Mouse (Mus musculus) embryo, embryonic 10.5 days (tissue): ENCODE measurements around the gene Cyp1a2.

Experiments
- DNase-seq: peaks from one replicate; pipeline ENCODE4 v3.0.0-alpha.2; 2015; ENCODE audit warnings: low spot score

The Cyp1a2 gene

GRCm38 (mm10) chr9:57671500-57671899 lies 12.0 kb downstream of the Cyp1a2 start:
- no peak for DNase-seq

- no peak for DNase-seq
These were observed 12.5 kb downstream of the Cyp1a2 start for GRCm38 (mm10) chr9:57671037-57671436.

- no peak for DNase-seq
These were observed 13.9 kb downstream of the Cyp1a2 start for GRCm38 (mm10) chr9:57669566-57669965.

- no peak for DNase-seq
These were observed 15.2 kb downstream of the Cyp1a2 start for GRCm38 (mm10) chr9:57668277-57668676.

- no peak for DNase-seq
These were observed 15.7 kb downstream of the Cyp1a2 start for GRCm38 (mm10) chr9:57667817-57668216.

- no peak for DNase-seq
These were observed 16.4 kb downstream of the Cyp1a2 start for GRCm38 (mm10) chr9:57667136-57667535.

- no peak for DNase-seq
These were observed 17.0 kb downstream of the Cyp1a2 start for GRCm38 (mm10) chr9:57666536-57666935.

GRCm38 (mm10) chr9:57664616-57665015 lies 18.9 kb downstream of the Cyp1a2 start:
- no peak for DNase-seq

GRCm38 (mm10) chr9:57661552-57661951 lies 22.0 kb downstream of the Cyp1a2 start:
- no peak for DNase-seq

GRCm38 (mm10) chr9:57660501-57660900 lies 23.0 kb downstream of the Cyp1a2 start:
- no peak for DNase-seq

- peak; percentile 91 for DNase-seq
These were observed 23.7 kb downstream of the Cyp1a2 start for GRCm38 (mm10) chr9:57659774-57660173.

GRCm38 (mm10) chr9:57658970-57659369 lies 24.5 kb downstream of the Cyp1a2 start:
- DNase-seq, result no peak

- DNase-seq, result no peak
These were observed 25.7 kb downstream of the Cyp1a2 start for GRCm38 (mm10) chr9:57657843-57658242.

- no peak for DNase-seq
These were observed 26.7 kb downstream of the Cyp1a2 start for GRCm38 (mm10) chr9:57656631-57657350.

- peak; percentile 99 for DNase-seq
These were observed 27.8 kb downstream of the Cyp1a2 start for GRCm38 (mm10) chr9:57655749-57656148.

- DNase-seq, result no peak
These were observed 28.5 kb downstream of the Cyp1a2 start for GRCm38 (mm10) chr9:57654966-57655365.

- no peak for DNase-seq
These were observed 30.2 kb downstream of the Cyp1a2 start, which contains the start of gene Csk for GRCm38 (mm10) chr9:57653283-57653682. Gene Csk, minus strand, starts transcription at chr9:57653631.

- DNase-seq, result peak; percentile 59
These were observed 30.6 kb downstream of the Cyp1a2 start for GRCm38 (mm10) chr9:57652855-57653254.

- DNase-seq, result no peak
These were observed 31.2 kb downstream of the Cyp1a2 start for GRCm38 (mm10) chr9:57652351-57652750.

GRCm38 (mm10) chr9:57650786-57651311 lies 32.7 kb downstream of the Cyp1a2 start:
- DNase-seq, result peak; percentile 42

- no peak for DNase-seq
These were observed 33.2 kb downstream of the Cyp1a2 start for GRCm38 (mm10) chr9:57650130-57650785.

GRCm38 (mm10) chr9:57647286-57648108 lies 36.0 kb downstream of the Cyp1a2 start:
- no peak for DNase-seq
